Mouse (Mus musculus): ENCODE data around the gene Nrk.

DNA sequence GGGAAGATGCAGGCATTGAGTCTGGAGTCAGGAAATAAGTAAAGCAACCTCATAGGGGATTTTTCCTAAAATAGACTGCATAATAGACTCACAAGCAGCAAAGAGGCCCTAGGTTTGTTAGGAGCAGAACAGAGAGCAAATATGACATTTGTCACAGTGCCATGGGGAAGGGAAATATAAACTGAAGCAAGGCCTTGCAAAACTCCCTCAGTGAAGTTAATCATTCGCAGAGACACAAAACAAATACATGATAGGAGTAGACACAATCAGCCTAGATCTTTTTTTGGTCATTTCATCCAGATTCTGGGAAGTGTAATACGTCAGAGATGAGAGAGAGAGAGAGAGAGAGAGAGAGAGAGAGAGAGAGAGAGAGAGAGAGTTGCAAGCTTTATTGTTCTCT lies 125.1 kb downstream of the Nrk start:
- TF ChIP-seq GATA1 (IDR thresholded peaks at IDR 0.05; ENCODE audit: low read length) = no peak
- TF ChIP-seq TAL1 (IDR thresholded peaks at IDR 0.05; ENCODE audit: low read length) = no peak

Measured in erythroblast, embryonic 14.5 days (primary cell).